Mouse (Mus musculus) gastrocnemius, postnatal 10 days (tissue): ENCODE measurements around the gene Tbx5. TPM values are rescaled to one million over a fixed set of nuclear protein-coding genes. Genes with fewer than 3 reads are reported as not detected.

ENCODE experiments used
- DNase-seq: peaks from one replicate; pipeline ENCODE4 v3.0.0; 2021; ENCODE audit warnings: mixed read lengths
- long read RNA-seq, 2 experiments: library from polyadenylated mRNA; stranded (forward); transcript quantifications; one replicate each; pipeline ENCODE4 v2.0.0; 2021
- total RNA-seq, 2 experiments: library from RNA; stranded (reverse); gene quantifications; 2 replicates each; pipeline ENCODE4 v1.2.3; 2021

Gene Tbx5
- under 1 TPM in 1 of 2 experiments, not detected in 1; 0.12 TPM for total RNA-seq
- long read RNA-seq, experiment 1 = 0 reads
- long read RNA-seq, experiment 2 = 0 reads

- DNase-seq = no peak
These were observed at the start of gene Tbx5 for GRCm38 (mm10) chr5:119832479-119832796. Tbx5 (plus strand) TSS chr5:119832668.

- DNase-seq = no peak
These were observed 46.5 kb upstream of the Tbx5 start for GRCm38 (mm10) chr5:119785959-119786358.

DNA sequence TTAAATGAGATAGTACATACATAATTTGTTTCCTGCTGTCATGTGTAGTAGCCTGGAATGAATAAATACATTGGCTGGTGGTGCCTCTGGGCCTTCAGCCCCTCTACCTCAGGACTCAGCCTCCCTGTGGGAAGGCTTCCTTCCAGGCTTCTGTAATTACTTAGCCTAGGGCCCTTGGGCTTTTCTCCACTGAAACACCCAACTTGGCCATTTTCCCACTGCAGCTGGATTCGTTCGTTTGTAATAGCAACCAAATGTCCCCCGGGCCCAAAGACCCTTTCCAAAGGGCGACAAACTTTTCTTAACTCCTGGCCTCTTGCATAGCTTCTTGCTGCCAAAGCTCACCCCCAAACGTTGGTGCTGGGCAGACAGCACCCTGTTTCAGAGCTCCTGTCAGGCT, 40.8 kb upstream of the Tbx5 start:
- no peak for DNase-seq

- DNase-seq = no peak
These were observed 38.5 kb upstream of the Tbx5 start for GRCm38 (mm10) chr5:119793972-119794371.

DNA sequence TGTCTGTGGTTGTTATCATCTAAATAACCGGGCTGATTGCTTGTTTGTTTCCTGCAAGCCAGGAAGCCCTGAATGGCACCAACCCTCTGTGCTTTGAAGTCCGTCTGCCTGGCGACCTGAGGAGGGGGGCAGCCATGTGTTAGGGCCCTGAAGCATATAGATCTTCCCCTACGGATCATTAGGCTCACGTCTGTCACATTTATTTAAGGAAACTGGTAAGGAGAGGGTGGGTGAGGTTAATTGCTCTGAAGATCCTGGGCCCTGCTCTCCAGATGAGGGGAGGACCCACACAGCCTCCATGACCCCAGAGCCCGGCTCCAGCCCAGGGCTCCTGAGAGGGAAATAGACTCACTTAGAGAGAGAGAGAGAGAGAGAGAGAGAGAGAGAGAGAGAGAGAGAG, 37.1 kb upstream of the Tbx5 start:
- no peak for DNase-seq

GRCm38 (mm10) chr5:119795777-119796176, 36.7 kb upstream of the Tbx5 start:
- DNase-seq = no peak

DNA sequence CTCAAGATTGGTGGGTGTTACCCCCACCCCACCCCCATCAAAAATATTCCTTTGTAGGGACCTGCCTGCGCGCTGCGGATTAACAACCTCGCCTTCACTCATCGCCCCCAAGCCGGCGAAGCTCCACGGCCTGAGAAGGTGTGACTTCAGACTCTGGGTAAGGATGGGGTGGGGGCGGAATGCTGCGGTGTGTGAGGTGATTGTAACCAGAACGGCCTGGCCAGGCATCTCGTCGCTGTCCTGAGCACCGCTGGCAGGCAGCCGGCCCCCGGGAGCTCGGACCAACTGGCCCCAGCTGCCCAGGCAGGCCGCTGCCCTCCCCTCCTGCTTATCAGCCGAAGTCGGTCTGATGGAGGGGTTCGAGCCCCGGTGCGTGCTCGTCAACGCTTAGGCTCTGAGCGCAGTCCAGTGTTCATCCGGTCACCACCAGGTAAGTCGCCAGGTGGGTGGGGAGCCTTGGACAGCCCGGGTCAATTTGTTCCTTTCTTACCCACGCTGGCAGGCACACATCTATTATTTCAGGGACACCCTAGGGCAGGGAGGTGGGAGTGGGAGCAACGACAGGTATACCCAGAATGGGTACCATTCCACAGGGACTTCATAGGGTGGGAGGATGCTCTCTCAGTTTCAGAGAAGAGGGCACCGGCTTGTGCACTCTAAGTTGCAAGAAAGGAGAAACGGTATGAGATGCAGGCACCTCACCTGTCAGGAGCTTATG, 35.9 kb upstream of the Tbx5 start:
- DNase-seq = no peak

GRCm38 (mm10) chr5:119797580-119798150, 34.8 kb upstream of the Tbx5 start:
- no peak for DNase-seq

DNA sequence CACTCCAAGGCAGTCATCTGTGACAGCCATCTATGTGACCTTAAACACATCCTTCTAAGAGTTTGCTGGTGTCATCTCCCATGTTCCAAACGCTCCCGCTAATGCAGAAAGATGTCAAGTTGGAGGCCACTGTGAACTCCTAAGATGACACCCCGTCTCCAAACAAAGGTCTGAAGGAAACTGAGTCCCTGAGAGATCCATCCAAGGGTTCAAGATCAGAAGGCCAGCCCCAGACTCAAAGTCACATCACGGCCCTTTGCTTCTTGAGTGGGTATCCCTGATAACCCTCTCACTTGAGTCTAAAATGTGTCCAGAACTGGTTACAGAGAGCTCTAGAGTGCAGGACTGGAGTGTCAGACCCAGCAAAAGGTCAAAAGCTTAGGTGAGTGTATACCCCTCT, 34.2 kb upstream of the Tbx5 start:
- DNase-seq = no peak

GRCm38 (mm10) chr5:119798713-119799418, 33.6 kb upstream of the Tbx5 start:
- no peak for DNase-seq

- DNase-seq = no peak
These were observed 32.8 kb upstream of the Tbx5 start for GRCm38 (mm10) chr5:119799419-119800242.

DNA sequence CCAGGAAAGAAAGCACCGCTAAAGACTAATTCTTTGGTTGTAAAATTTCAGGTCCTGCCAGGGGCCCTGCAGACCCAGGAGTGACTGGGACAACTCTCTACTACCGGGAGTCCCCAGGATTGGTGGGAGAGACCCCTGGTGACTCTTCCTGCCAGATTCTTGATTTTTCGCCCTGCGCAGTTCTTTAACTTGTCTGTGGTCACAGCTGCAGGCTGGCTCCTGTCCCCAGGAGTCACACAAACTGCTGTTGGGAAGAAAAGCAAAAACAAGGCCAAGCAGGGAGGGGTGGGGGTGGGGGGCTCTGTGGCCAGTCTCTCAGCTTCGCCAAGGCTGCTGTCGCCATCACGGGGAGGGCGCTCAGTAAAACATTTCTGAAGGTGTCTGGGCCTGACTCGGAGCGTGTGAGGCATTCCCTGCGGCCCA, 32.2 kb upstream of the Tbx5 start:
- no peak for DNase-seq

DNA sequence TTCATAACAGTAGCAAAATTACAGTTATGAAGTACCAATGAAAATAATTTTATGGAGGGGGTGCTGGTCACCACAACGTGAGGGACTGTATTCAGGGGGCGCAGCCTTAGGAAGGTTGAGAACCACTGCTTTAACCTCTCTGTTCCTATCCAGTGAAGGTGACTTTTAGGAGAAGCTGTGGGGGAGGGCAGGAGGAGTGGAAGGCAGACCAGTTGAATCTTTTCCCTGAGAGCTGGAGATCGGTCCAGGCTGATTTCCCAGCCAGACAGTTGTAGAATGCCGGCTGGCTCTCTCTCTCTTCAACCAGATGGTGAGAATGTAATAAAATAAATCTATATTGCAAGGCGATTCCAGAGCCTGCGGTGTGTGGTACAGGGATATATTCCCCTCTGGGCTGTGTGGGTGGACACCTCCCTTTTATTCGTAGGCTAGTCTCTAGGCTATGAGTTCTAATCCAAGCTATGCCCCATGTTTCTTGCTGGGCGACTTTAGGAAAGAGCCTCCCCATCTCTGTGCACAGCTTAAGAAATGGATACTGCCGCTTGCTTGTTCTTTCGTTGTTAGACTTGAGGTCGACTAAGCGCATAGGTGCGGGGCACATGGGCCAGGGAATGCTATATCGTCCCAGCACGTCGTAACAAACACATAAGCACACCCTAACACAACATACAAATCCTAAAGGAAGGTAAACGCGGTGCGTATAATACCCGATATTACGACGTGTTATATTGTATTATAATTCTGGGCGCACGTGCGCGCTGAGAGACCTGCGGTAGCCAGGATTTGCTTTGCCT, 29.7 kb upstream of the Tbx5 start:
- no peak for DNase-seq

GRCm38 (mm10) chr5:119803411-119804251, 28.8 kb upstream of the Tbx5 start:
- DNase-seq = no peak

GRCm38 (mm10) chr5:119804301-119805039, 28.0 kb upstream of the Tbx5 start:
- no peak for DNase-seq

GRCm38 (mm10) chr5:119805636-119806035, 26.8 kb upstream of the Tbx5 start:
- DNase-seq = no peak

- DNase-seq = no peak
These were observed 26.0 kb upstream of the Tbx5 start for GRCm38 (mm10) chr5:119806467-119806866.

- DNase-seq = no peak
These were observed 24.8 kb upstream of the Tbx5 start for GRCm38 (mm10) chr5:119807481-119808183.

- no peak for DNase-seq
These were observed 23.8 kb upstream of the Tbx5 start for GRCm38 (mm10) chr5:119808713-119809112.
